Mouse (Mus musculus) CH12.LX (cell line): ENCODE data around the gene Ugt1a6b. TPM values are rescaled to one million over a fixed set of nuclear protein-coding genes. Genes with fewer than 3 reads are reported as not detected.

Experiments
- DNase-seq: peaks from one replicate; pipeline ENCODE4 v3.0.0-alpha.2; 2013; ENCODE audit errors: extremely low read depth
- H3K27ac ChIP-seq: 2 replicates; pipeline ENCODE4 v1.5.1; 2012; ENCODE audit warnings: low read depth, mild to moderate bottlenecking, control low read depth, moderate library complexity; ENCODE audit not compliant: insufficient read depth
- H3K27me3 ChIP-seq: replicated peaks from 2 replicates; pipeline ENCODE3; 2012; ENCODE audit warnings: inconsistent platforms
- H3K36me3 ChIP-seq, 2 experiments: replicated peaks in 1 of 2; 2 replicates each; pipeline versions ENCODE3 to v1.6.1; 2012; ENCODE audit warnings: inconsistent platforms in 1 of 2, low read length in 1 of 2, mild to moderate bottlenecking in 1 of 2, mixed read lengths in 1 of 2, moderate library complexity in 1 of 2; ENCODE audit not compliant: control insufficient read depth in 1 of 2, insufficient read depth in 1 of 2
- H3K4me1 ChIP-seq, 2 experiments: 2 replicates each; pipeline ENCODE4 v1.6.1; 2012; ENCODE audit warnings: inconsistent platforms in 1 of 2, moderate library complexity in 1 of 2; ENCODE audit not compliant: insufficient read depth in 2 of 2, control insufficient read depth in 1 of 2
- H3K4me2 ChIP-seq: 2 replicates; pipeline ENCODE4 v1.6.1; 2012; ENCODE audit warnings: low read depth, mild to moderate bottlenecking, control low read depth; ENCODE audit not compliant: poor library complexity, insufficient read depth, severe bottlenecking
- H3K4me3 ChIP-seq, 3 experiments: fragments of 150-350 bp in 1 of 3; sonication (generic) in 1 of 3; replicated peaks in 1 of 3; 2 replicates each; pipeline versions ENCODE3 to v1.5.1; 2011 to 2012; ENCODE audit warnings: low read depth in 2 of 3, low read length in 2 of 3, mild to moderate bottlenecking in 2 of 3, moderate library complexity in 2 of 3, control low read depth in 1 of 3, improper control_type of control experiment in 1 of 3, inconsistent platforms in 1 of 3, mixed read lengths in 1 of 3; ENCODE audit not compliant: poor library complexity in 1 of 3
- H3K79me2 ChIP-seq: replicated peaks from 2 replicates; pipeline ENCODE4 v1.6.1; 2012; ENCODE audit warnings: mild to moderate bottlenecking, moderate library complexity; ENCODE audit not compliant: control insufficient read depth, poor library complexity, insufficient read depth, severe bottlenecking; ENCODE audit errors: extremely low read depth
- H3K9ac ChIP-seq: 2 replicates; pipeline ENCODE4 v1.6.1; 2012; ENCODE audit warnings: low read depth, mild to moderate bottlenecking, control low read depth, moderate library complexity; ENCODE audit not compliant: insufficient read depth
- H3K9me3 ChIP-seq: replicated peaks from 2 replicates; pipeline ENCODE3; 2012; ENCODE audit warnings: low read length, inconsistent platforms, mixed read lengths
- E2F4 ChIP-seq: IDR thresholded peaks from 2 replicates; pipeline ENCODE4 v1.6.1; 2011; ENCODE audit warnings: low read depth, low read length, improper control_type of control experiment; ENCODE audit not compliant: insufficient replicate concordance
- ETS1 ChIP-seq: conservative IDR thresholded peaks from 2 replicates; pipeline ENCODE4 v1.6.1; 2012; ENCODE audit warnings: low read depth, mild to moderate bottlenecking, inconsistent platforms, low read length, improper control_type of control experiment, moderate library complexity
- GABPA ChIP-seq: IDR thresholded peaks from 2 replicates; pipeline ENCODE4 v1.6.1; 2012; ENCODE audit warnings: low read depth, low read length, improper control_type of control experiment, inconsistent platforms; ENCODE audit not compliant: insufficient replicate concordance
- JUN ChIP-seq: IDR thresholded peaks from 2 replicates; pipeline ENCODE4 v1.6.1; 2011; ENCODE audit warnings: low read depth, mild to moderate bottlenecking, low read length, improper control_type of control experiment, moderate library complexity; ENCODE audit not compliant: insufficient read depth
- JUND ChIP-seq: conservative IDR thresholded peaks from 2 replicates; pipeline ENCODE4 v1.6.1; 2011; ENCODE audit warnings: low read depth, low read length, improper control_type of control experiment
- MAFK ChIP-seq: IDR thresholded peaks from 2 replicates; pipeline ENCODE4 v1.6.1; 2011; ENCODE audit warnings: low read length, improper control_type of control experiment; ENCODE audit not compliant: insufficient replicate concordance
- MEF2A ChIP-seq: IDR thresholded peaks from 2 replicates; pipeline ENCODE4 v1.6.1; 2014; ENCODE audit warnings: low read depth, mild to moderate bottlenecking, inconsistent platforms, low read length, improper control_type of control experiment, borderline replicate concordance
- MYC ChIP-seq: IDR thresholded peaks from 2 replicates; pipeline ENCODE4 v1.6.1; 2011; ENCODE audit warnings: low read depth, mild to moderate bottlenecking, improper control_type of control experiment, low read length
- NELFE ChIP-seq: IDR thresholded peaks from 2 replicates; pipeline ENCODE4 v1.6.1; 2011; ENCODE audit warnings: low read depth, low read length, improper control_type of control experiment
- NRF1 ChIP-seq: IDR thresholded peaks from 2 replicates; pipeline ENCODE4 v1.6.1; 2014; ENCODE audit warnings: low read depth, mild to moderate bottlenecking, inconsistent platforms, low read length, improper control_type of control experiment, moderate library complexity
- POLR2A ChIP-seq: IDR thresholded peaks from 2 replicates; pipeline ENCODE4 v1.6.1; 2011; ENCODE audit warnings: low read depth, mild to moderate bottlenecking, improper control_type of control experiment, low read length
- RAD21 ChIP-seq: IDR thresholded peaks from 2 replicates; pipeline ENCODE4 v1.6.1; 2011; ENCODE audit warnings: low read depth, mild to moderate bottlenecking, low read length, improper control_type of control experiment, moderate library complexity
- SMC3 ChIP-seq: IDR thresholded peaks from 2 replicates; pipeline ENCODE4 v1.6.1; 2011; ENCODE audit warnings: low read depth, low read length, improper control_type of control experiment
- TBP ChIP-seq: conservative IDR thresholded peaks from 2 replicates; pipeline ENCODE4 v1.6.1; 2011; ENCODE audit warnings: low read depth, low read length, improper control_type of control experiment
- TCF12 ChIP-seq: IDR thresholded peaks from 2 replicates; pipeline ENCODE4 v1.6.1; 2014; ENCODE audit warnings: low read depth, mild to moderate bottlenecking, inconsistent platforms, low read length, improper control_type of control experiment
- USF1 ChIP-seq: IDR thresholded peaks from 2 replicates; pipeline ENCODE4 v1.6.1; 2014; ENCODE audit warnings: low read depth, mild to moderate bottlenecking, inconsistent platforms, low read length, improper control_type of control experiment
- USF2 ChIP-seq: conservative IDR thresholded peaks from 2 replicates; pipeline ENCODE4 v1.6.1; 2011; ENCODE audit warnings: low read depth, low read length, improper control_type of control experiment
- ZKSCAN1 ChIP-seq: IDR thresholded peaks from 2 replicates; pipeline ENCODE4 v1.6.1; 2012; ENCODE audit warnings: low read depth, inconsistent platforms, low read length, improper control_type of control experiment, borderline replicate concordance
- ZNF384 ChIP-seq: IDR thresholded peaks from 2 replicates; pipeline ENCODE4 v1.6.1; 2012; ENCODE audit warnings: low read depth, low read length, improper control_type of control experiment, inconsistent platforms
- dilution Hi-C: fragments of 300-500 bp; cut with MboI; formaldehyde crosslinking; loops from 2 replicates; pipeline ENCODE4 v1.14.3; 2020; ENCODE audit warnings: low sequenced_read_pairs; ENCODE audit not compliant: extremely low pct_unique_long_range_greater_than_20kb, extremely low pct_ligation_motif_present
- in situ Hi-C: fragments of 300-500 bp; cut with MboI; formaldehyde crosslinking; loops from 3 replicates; pipeline ENCODE4 v1.14.3; 2019; ENCODE audit warnings: low sequenced_read_pairs, low pct_ligation_motif_present, low pct_unique_long_range_greater_than_20kb, mixed read lengths
- polyA plus RNA-seq: library from polyadenylated mRNA; unstranded; fragments of >175 nt; gene quantifications from 2 replicates; pipeline ENCODE4 v1.2.1, GENCODE M21; 2012; ENCODE audit warnings: low read depth; ENCODE audit not compliant: insufficient read length
- total RNA-seq, 2 experiments: library from RNA; depleted of rRNA; stranded (reverse); fragments of 300-350 nt in 1 of 2; fragments of >200 nt in 1 of 2; gene quantifications; 2 replicates each; pipeline ENCODE4 v1.2.3; 2012 to 2014

Ugt1a6b gene
- total and polyA plus RNA-seq, 3 experiments = 0.13 to 0.26 TPM; not detected in 1

- Histone ChIP-seq H3K27me3 (no peaks in the 10 kb centered on the region), H3K79me2 (no peaks in the 10 kb centered on the region), H3K4me2 (no peak overlapping the region), H3K9ac (no peak overlapping the region), H3K4me3 (no peak overlapping the region), H3K27ac (no peak overlapping the region), H3K36me3 (no peaks in the 10 kb centered on the region), H3K9me3 (no peaks in the 10 kb centered on the region), H3K4me1 (0 out of 4 replicates have a peak, but pooled peaks cover 0 to 7% of the 10 kb centered on the region in 2 experiments)
- dilution Hi-C loops (no loop called here), in situ Hi-C loops (no loop called here)
- DNase-seq = no peak
- TF ChIP-seq TBP (no peak), ETS1 (no peak), POLR2A (no peak), RAD21 (no peak), MEF2A (no peak), MYC (no peak), USF2 (no peak), JUND (no peak), GABPA (no peak), TCF12 (no peak), JUN (no peak), NRF1 (no peak), NELFE (no peak), USF1 (no peak), ZKSCAN1 (no peak)
Measured at GRCm38 (mm10) chr1:88192136-88192535, 89.1 kb downstream of the Ugt1a6b start.

GRCm38 (mm10) chr1:88195687-88196086 lies 92.6 kb downstream of the Ugt1a6b start:
- H3K79me2 ChIP-seq = no peaks in the 10 kb centered on the region
- TF ChIP-seq NELFE = no peak
- no peak for TF ChIP-seq JUND
- TF ChIP-seq RAD21 = no peak
- no peak for TF ChIP-seq TCF12
- no peak for TF ChIP-seq SMC3
- TF ChIP-seq MEF2A = no peak
- TF ChIP-seq MYC = no peak
- TF ChIP-seq GABPA = no peak
- no peak for TF ChIP-seq ZNF384
- TF ChIP-seq USF2 = no peak
- no peak for TF ChIP-seq JUN
- no peak for TF ChIP-seq E2F4
- TF ChIP-seq MAFK = no peak
- no peaks in the 10 kb centered on the region for H3K9me3 ChIP-seq
- H3K36me3 ChIP-seq = peaks cover 0 to 2% of the 10 kb centered on the region in 2 experiments
- peaks cover 0 to 18% of the 10 kb centered on the region in 2 experiments; a peak in 2 of 4 replicates for H3K4me1 ChIP-seq
- H3K4me3 ChIP-seq = no peak overlapping the region
- H3K9ac ChIP-seq = no peak overlapping the region
- no peaks in the 10 kb centered on the region for H3K27me3 ChIP-seq
- no peak overlapping the region for H3K4me2 ChIP-seq
- H3K27ac ChIP-seq = no peak overlapping the region
- no peak for DNase-seq
- in situ Hi-C loops (no loop called here), dilution Hi-C loops (no loop called here)
